Mouse (Mus musculus) bone marrow macrophage, adult 2 months (primary cell): ENCODE results near the gene Fosb.

Source experiments
- CTCF ChIP-seq: IDR thresholded peaks from 2 replicates; pipeline ENCODE4 v1.5.1; 2012; ENCODE audit warnings: low read depth, mild to moderate bottlenecking, low read length, moderate library complexity
- POLR2A ChIP-seq: IDR thresholded peaks from 2 replicates; pipeline ENCODE4 v1.6.1; 2012; ENCODE audit warnings: mild to moderate bottlenecking, low read depth, low read length, borderline replicate concordance

DNA sequence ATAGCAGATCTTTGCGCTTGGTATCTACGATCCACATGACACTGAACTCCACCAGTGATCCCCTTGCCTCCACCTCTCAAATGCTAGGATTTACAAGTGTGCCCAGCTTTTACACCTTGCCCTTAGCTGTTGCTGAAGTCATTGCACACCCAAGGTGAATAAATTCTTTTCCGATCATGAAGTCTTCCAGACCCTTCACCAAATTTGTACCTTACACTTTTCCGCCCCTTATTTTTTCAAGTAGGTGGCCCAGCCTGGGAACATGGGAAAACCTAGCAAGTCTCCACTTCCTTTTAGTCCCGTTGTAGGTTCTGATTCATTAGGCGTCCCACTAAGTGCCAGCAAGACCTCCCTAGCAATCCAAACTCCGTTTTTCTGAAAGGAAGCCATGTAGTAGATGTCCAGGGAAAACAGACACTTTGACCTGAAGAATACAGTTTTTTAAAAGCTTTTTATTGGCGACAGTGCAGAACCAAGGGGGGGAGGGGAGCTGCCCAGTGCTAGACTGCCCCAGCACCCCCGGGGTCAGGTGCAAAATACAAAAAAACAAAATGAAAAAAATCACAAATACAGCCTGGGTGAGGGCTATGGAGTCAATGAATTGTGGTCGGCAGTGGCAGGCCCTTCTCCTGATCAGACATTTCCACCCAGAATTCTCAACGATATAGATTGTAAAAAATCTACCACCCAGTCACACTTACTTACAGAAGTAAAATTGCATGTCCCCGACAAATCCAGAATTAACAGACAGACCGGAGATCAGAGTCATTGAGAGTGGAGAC lies 7.4 kb downstream of the Fosb start:
- TF ChIP-seq CTCF (no peak), POLR2A (no peak)
